Mouse (Mus musculus) embryo, embryonic 9.5 days (tissue): ENCODE results near the gene Atg4a-ps.
"Not testable (repeated sequence)": the region's sequence is repeated elsewhere in the genome, so short reads cannot be mapped to it uniquely, and the experiment has no call there.

Experiments
- DNase-seq: peaks from one replicate; pipeline ENCODE4 v3.0.0-alpha.2; 2017; ENCODE audit errors: extremely low spot score

The Atg4a-ps gene

GRCm38 (mm10) chr3:103645968-103646367 is at the start of gene Atg4a-ps:
Gene Atg4a-ps, minus strand, starts transcription at chr3:103646068.
- not testable (repeated sequence) for DNase-seq

GRCm38 (mm10) chr3:103695556-103695955 is 49.7 kb upstream of the Atg4a-ps start:
- DNase-seq, result no peak

GRCm38 (mm10) chr3:103690506-103690905 is 44.6 kb upstream of the Atg4a-ps start:
- no peak for DNase-seq

- no peak for DNase-seq
Measured at GRCm38 (mm10) chr3:103689043-103689442, 43.2 kb upstream of the Atg4a-ps start.

GRCm38 (mm10) chr3:103683966-103684319 is 38.1 kb upstream of the Atg4a-ps start:
- DNase-seq, result no peak

- DNase-seq, result peak; percentile 29
Measured at GRCm38 (mm10) chr3:103683234-103683965, 37.5 kb upstream of the Atg4a-ps start.

GRCm38 (mm10) chr3:103682473-103682872 is 36.6 kb upstream of the Atg4a-ps start:
- DNase-seq, result no peak

- DNase-seq, result no peak
Measured at GRCm38 (mm10) chr3:103678811-103679210, 32.9 kb upstream of the Atg4a-ps start.

- no peak for DNase-seq
Measured at GRCm38 (mm10) chr3:103672716-103673115, 26.8 kb upstream of the Atg4a-ps start.

GRCm38 (mm10) chr3:103672113-103672512 is 26.2 kb upstream of the Atg4a-ps start:
- DNase-seq, result no peak

GRCm38 (mm10) chr3:103663385-103663784 is 17.5 kb upstream of the Atg4a-ps start:
- no peak for DNase-seq

GRCm38 (mm10) chr3:103661714-103662113 is 15.8 kb upstream of the Atg4a-ps start:
- DNase-seq, result no peak

GRCm38 (mm10) chr3:103660012-103660411 is 14.1 kb upstream of the Atg4a-ps start:
- DNase-seq, result no peak

GRCm38 (mm10) chr3:103650406-103650805 is 4.5 kb upstream of the Atg4a-ps start:
- no peak for DNase-seq

- no peak for DNase-seq
Measured at GRCm38 (mm10) chr3:103649716-103650115, 3.8 kb upstream of the Atg4a-ps start.

GRCm38 (mm10) chr3:103648486-103648885 is 2.6 kb upstream of the Atg4a-ps start:
- no peak for DNase-seq

- no peak for DNase-seq
Measured at GRCm38 (mm10) chr3:103647164-103647867, 1.4 kb upstream of the Atg4a-ps start.

GRCm38 (mm10) chr3:103641301-103641700 is 4.6 kb downstream of the Atg4a-ps start:
- DNase-seq, result no peak

- peak; percentile 54 for DNase-seq
Measured at GRCm38 (mm10) chr3:103640226-103640803, 5.6 kb downstream of the Atg4a-ps start.

- DNase-seq, result no peak
Measured at GRCm38 (mm10) chr3:103637641-103638040, 8.2 kb downstream of the Atg4a-ps start.

GRCm38 (mm10) chr3:103634256-103634655 is 11.6 kb downstream of the Atg4a-ps start:
- no peak for DNase-seq

- no peak for DNase-seq
Measured at GRCm38 (mm10) chr3:103633831-103634230, 12.0 kb downstream of the Atg4a-ps start.

- no peak for DNase-seq
Measured at GRCm38 (mm10) chr3:103633124-103633523, 12.7 kb downstream of the Atg4a-ps start.
